Mouse (Mus musculus) granulocyte monocyte progenitor cell, adult 5-6 weeks (primary cell): Measurements from ENCODE around the gene Axl. TPM values are rescaled to one million over a fixed set of nuclear protein-coding genes. Genes with fewer than 3 reads are reported as not detected.

ENCODE experiments used
- ATAC-seq: replicated peaks from 2 replicates; pipeline ENCODE4 v1.8.0; 2016; ENCODE audit warnings: mild to moderate bottlenecking, moderate TSS enrichment, inconsistent platforms; ENCODE audit not compliant: poor library complexity, severe bottlenecking
- total RNA-seq, 2 experiments: library from RNA; stranded (forward) in 1 of 2; stranded (reverse) in 1 of 2; fragments of 200-712, 200-1000 nt in 1 of 2; fragments of >200 nt in 1 of 2; fragmentation: Nextera tagmentation in 1 of 2; gene quantifications; 2 replicates each; pipeline ENCODE4 v1.2.3; 2014 to 2017

The Axl gene
- total RNA-seq, 2 experiments from 2014 or later: 4.0 to 5.5 TPM

GRCm38 (mm10) chr7:25715731-25716271 is 72.7 kb downstream of the Axl start:
- ATAC-seq: no peak

- no peak for ATAC-seq
Observed at GRCm38 (mm10) chr7:25714581-25714980, 73.9 kb downstream of the Axl start.

- ATAC-seq: no peak
Observed at GRCm38 (mm10) chr7:25712801-25713200, 75.7 kb downstream of the Axl start.

GRCm38 (mm10) chr7:25711731-25712197 is 76.7 kb downstream of the Axl start:
- peak; percentile 60 for ATAC-seq

- no peak for ATAC-seq
Observed at GRCm38 (mm10) chr7:25711165-25711564, 77.3 kb downstream of the Axl start.

GRCm38 (mm10) chr7:25710519-25711130 is 77.9 kb downstream of the Axl start:
- ATAC-seq: no peak

GRCm38 (mm10) chr7:25709961-25710360 is 78.5 kb downstream of the Axl start:
- no peak for ATAC-seq

- ATAC-seq: peak; percentile 21
Observed at GRCm38 (mm10) chr7:25707581-25708292, 80.8 kb downstream of the Axl start.

Other genes starting within 250 kb of the Axl start
- not detected in 2 replicates for gene Ceacam2, start 248.8 kb downstream of the Axl start, total RNA-seq (2014; fragmentation: Nextera tagmentation)
- not detected in 2 replicates for gene Ceacam2, start 248.8 kb downstream of the Axl start, total RNA-seq (2017)
- gene Erich4, start 172.8 kb downstream of the Axl start, total RNA-seq (2014; fragmentation: Nextera tagmentation): not detected in 2 replicates
- gene Erich4, start 172.8 kb downstream of the Axl start, total RNA-seq (2017): not detected in 2 replicates
- gene Dmac2, start 169.3 kb downstream of the Axl start, total RNA-seq (2014; fragmentation: Nextera tagmentation): 36.0 and 41.9 TPM in 2 replicates
- gene Dmac2, start 169.3 kb downstream of the Axl start, total RNA-seq (2017): 35.6 and 39.0 TPM in 2 replicates
- 18.7 and 26.1 TPM in 2 replicates for gene B3gnt8, start 162.1 kb downstream of the Axl start, total RNA-seq (2014; fragmentation: Nextera tagmentation)
- 14.6 and 22.9 TPM in 2 replicates for gene B3gnt8, start 162.1 kb downstream of the Axl start, total RNA-seq (2017)
- gene Bckdha, start 129.7 kb downstream of the Axl start, total RNA-seq (2014; fragmentation: Nextera tagmentation): 42.3 and 76.3 TPM in 2 replicates
- 59.8 and 64.6 TPM in 2 replicates for gene Bckdha, start 129.7 kb downstream of the Axl start, total RNA-seq (2017)
- gene Exosc5, start 129.5 kb downstream of the Axl start, total RNA-seq (2014; fragmentation: Nextera tagmentation): 84.1 and 154 TPM in 2 replicates
- 73.1 and 81.3 TPM in 2 replicates for gene Exosc5, start 129.5 kb downstream of the Axl start, total RNA-seq (2017)
- gene Tmem91, start 113.5 kb downstream of the Axl start, total RNA-seq (2014; fragmentation: Nextera tagmentation): 0.75 and 1.5 TPM in 2 replicates
- gene Tmem91, start 113.5 kb downstream of the Axl start, total RNA-seq (2017): not detected in 2 replicates
- gene B9d2, start 107.9 kb downstream of the Axl start, total RNA-seq (2014; fragmentation: Nextera tagmentation): 49.7 and 53.8 TPM in 2 replicates
- 31.0 and 49.9 TPM in 2 replicates for gene B9d2, start 107.9 kb downstream of the Axl start, total RNA-seq (2017)
- 261 and 291 TPM in 2 replicates for gene Tgfb1, start 101.7 kb downstream of the Axl start, total RNA-seq (2014; fragmentation: Nextera tagmentation)
- gene Tgfb1, start 101.7 kb downstream of the Axl start, total RNA-seq (2017): 26.4 and 34.3 TPM in 2 replicates
- 35.6 and 51.7 TPM in 2 replicates for gene Ccdc97, start 69.6 kb downstream of the Axl start, total RNA-seq (2014; fragmentation: Nextera tagmentation)
- 8.9 and 14.8 TPM in 2 replicates for gene Ccdc97, start 69.6 kb downstream of the Axl start, total RNA-seq (2017)
- gene Hnrnpul1, start 33.9 kb downstream of the Axl start, total RNA-seq (2014; fragmentation: Nextera tagmentation): 146 and 152 TPM in 2 replicates
- gene Hnrnpul1, start 33.9 kb downstream of the Axl start, total RNA-seq (2017): 146 and 175 TPM in 2 replicates
- not detected in 2 replicates for gene Cyp2s1, start 28.2 kb upstream of the Axl start, total RNA-seq (2014; fragmentation: Nextera tagmentation)
- gene Cyp2s1, start 28.2 kb upstream of the Axl start, total RNA-seq (2017): not detected in 2 replicates
- not detected in 2 replicates for gene Cyp2b10, start 108.9 kb upstream of the Axl start, total RNA-seq (2014; fragmentation: Nextera tagmentation)
- gene Cyp2b10, start 108.9 kb upstream of the Axl start, total RNA-seq (2017): not detected in 2 replicates